Mouse (Mus musculus) MEL (cell line): ENCODE results near the gene Tmem186.

ENCODE experiments used
- CTCF ChIP-seq, 3 experiments: IDR thresholded peaks in 2 of 3; conservative IDR thresholded peaks in 1 of 3; 2 replicates each; pipeline ENCODE4 v1.5.1; 2011 to 2012; ENCODE audit warnings: low read length in 3 of 3, low read depth in 2 of 3, mild to moderate bottlenecking in 2 of 3, improper control_type of control experiment in 1 of 3, inconsistent platforms in 1 of 3, mixed read lengths in 1 of 3, moderate library complexity in 1 of 3; ENCODE audit not compliant: control insufficient read depth in 1 of 3, insufficient read depth in 1 of 3, poor library complexity in 1 of 3, severe bottlenecking in 1 of 3
- EP300 ChIP-seq, 2 experiments: IDR thresholded peaks; 2 replicates each; pipeline ENCODE4 v1.6.1; 2011; ENCODE audit warnings: improper control_type of control experiment in 2 of 2, low read length in 2 of 2, low read depth in 1 of 2, mild to moderate bottlenecking in 1 of 2
- GABPA ChIP-seq: IDR thresholded peaks from 2 replicates; pipeline ENCODE4 v1.6.1; 2012; ENCODE audit warnings: low read depth, mild to moderate bottlenecking, inconsistent platforms, low read length, improper control_type of control experiment, moderate library complexity
- JUND ChIP-seq: IDR thresholded peaks from 2 replicates; pipeline ENCODE4 v1.6.1; 2011; ENCODE audit warnings: low read depth, mild to moderate bottlenecking, improper control_type of control experiment, low read length
- MAFK ChIP-seq: IDR thresholded peaks from 2 replicates; pipeline ENCODE4 v1.6.1; 2011; ENCODE audit warnings: low read depth, mild to moderate bottlenecking, low read length, improper control_type of control experiment, borderline replicate concordance
- MAZ ChIP-seq: IDR thresholded peaks from 2 replicates; pipeline ENCODE4 v1.6.1; 2012; ENCODE audit warnings: low read depth, mild to moderate bottlenecking, inconsistent platforms, low read length, improper control_type of control experiment
- MYC ChIP-seq: IDR thresholded peaks from 2 replicates; pipeline ENCODE4 v1.6.1; 2011; ENCODE audit warnings: low read depth, mild to moderate bottlenecking, low read length, improper control_type of control experiment, moderate library complexity
- POLR2A ChIP-seq, 2 experiments: IDR thresholded peaks; 2 replicates each; pipeline ENCODE4 v1.6.1; 2011 to 2012; ENCODE audit warnings: low read length in 2 of 2, mild to moderate bottlenecking in 2 of 2, control low read depth in 1 of 2, improper control_type of control experiment in 1 of 2, low read depth in 1 of 2, moderate library complexity in 1 of 2; ENCODE audit not compliant: control insufficient read depth in 1 of 2, insufficient read depth in 1 of 2, poor library complexity in 1 of 2
- RAD21 ChIP-seq: IDR thresholded peaks from 2 replicates; pipeline ENCODE4 v1.6.1; 2011; ENCODE audit warnings: mild to moderate bottlenecking, low read depth, low read length, improper control_type of control experiment
- SMC3 ChIP-seq: IDR thresholded peaks from 2 replicates; pipeline ENCODE4 v1.6.1; 2011; ENCODE audit warnings: low read depth, low read length, improper control_type of control experiment
- USF1 ChIP-seq: IDR thresholded peaks from 2 replicates; pipeline ENCODE4 v1.6.1; 2014; ENCODE audit warnings: low read depth, mild to moderate bottlenecking, inconsistent platforms, low read length, improper control_type of control experiment, moderate library complexity
- USF2 ChIP-seq, 2 experiments: IDR thresholded peaks; 2 replicates each; pipeline ENCODE4 v1.6.1; 2011 to 2012; ENCODE audit warnings: improper control_type of control experiment in 2 of 2, low read length in 2 of 2, borderline replicate concordance in 1 of 2, inconsistent platforms in 1 of 2, low read depth in 1 of 2, mild to moderate bottlenecking in 1 of 2; ENCODE audit not compliant: insufficient read depth in 1 of 2

DNA sequence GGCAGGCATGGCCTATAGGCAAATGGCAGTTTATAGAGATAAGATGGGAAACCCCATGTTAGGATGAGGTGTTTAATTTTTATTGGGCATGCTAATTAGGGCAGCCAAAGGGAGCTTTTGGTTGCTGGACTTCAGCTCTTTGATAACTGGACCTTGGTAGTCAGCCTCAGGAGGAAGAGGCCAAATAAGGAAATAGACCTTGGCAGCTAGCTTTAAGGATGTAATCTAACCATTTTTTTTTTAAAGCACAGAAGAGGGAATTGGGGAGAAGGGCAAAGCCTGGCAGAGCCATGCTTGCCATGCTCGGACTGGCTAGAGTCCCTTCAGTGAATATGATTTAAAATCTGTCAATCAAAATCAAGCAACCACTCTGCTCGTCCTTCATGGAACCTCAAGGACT lies 7.1 kb downstream of the Tmem186 start:
- TF ChIP-seq EP300 (IDR thresholded peaks at IDR 0.05; ENCODE audit: low read depth in 1 of 2, low read length in 2 of 2) (no peak), MAFK (no peak), MAZ (no peak), USF2 (IDR thresholded peaks at IDR 0.05; ENCODE audit: borderline replicate concordance in 1 of 2, insufficient read depth in 1 of 2, low read depth in 1 of 2, low read length in 2 of 2) (no peak), POLR2A (IDR thresholded peaks at IDR 0.05; ENCODE audit: control insufficient read depth in 1 of 2, insufficient read depth in 1 of 2, low read depth in 1 of 2, low read length in 2 of 2, poor library complexity in 1 of 2) (peak in 1 of 2 experiments; percentile 20; a peak in 1 of 4 replicates), MYC (no peak), GABPA (no peak), SMC3 (no peak), JUND (no peak), CTCF (IDR thresholded peaks at IDR 0.05 in 2 of 3, conservative IDR thresholded peaks at IDR 0.05 in 1 of 3; ENCODE audit: control insufficient read depth in 1 of 3, insufficient read depth in 1 of 3, low read depth in 2 of 3, low read length in 3 of 3, poor library complexity in 1 of 3, severe bottlenecking in 1 of 3) (no peak), RAD21 (no peak), USF1 (no peak)
